Mouse (Mus musculus) heart, embryonic 11.5 days (tissue): ENCODE measurements around the gene Mta2. TPM values are rescaled to one million over a fixed set of nuclear protein-coding genes. Genes with fewer than 3 reads are reported as not detected.
A peak's percentile ranks its signal among the peaks of the same experiment; 100 is the strongest.
"Not testable (repeated sequence)": the region's sequence is repeated elsewhere in the genome, so short reads cannot be mapped to it uniquely, and the experiment has no call there.

Experiments used
- ATAC-seq: fragments of 200-750 bp; cut with Nextera tagmentation; replicated peaks from 2 replicates; pipeline ENCODE4 v1.8.0; 2017; ENCODE audit warnings: moderate library complexity; ENCODE audit not compliant: insufficient number of reproducible peaks, low FRiP score, low TSS enrichment
- H3K27ac ChIP-seq: fragments of 300-500 bp; sonication (generic); 2 replicates; pipeline ENCODE4 v1.5.1; 2014; ENCODE audit warnings: mild to moderate bottlenecking, low read depth, low read length
- H3K27me3 ChIP-seq: fragments of 300-500 bp; sonication (generic); 2 replicates; pipeline ENCODE4 v1.6.1; 2014; ENCODE audit warnings: mild to moderate bottlenecking, low read length, mixed read lengths; ENCODE audit not compliant: control insufficient read depth, insufficient read depth
- H3K36me3 ChIP-seq: fragments of 300-500 bp; sonication (generic); 2 replicates; pipeline ENCODE4 v1.6.1; 2014; ENCODE audit warnings: mild to moderate bottlenecking, low read length, moderate library complexity, mixed read lengths; ENCODE audit not compliant: control insufficient read depth, insufficient read depth
- H3K4me1 ChIP-seq: fragments of 300-500 bp; sonication (generic); 2 replicates; pipeline ENCODE4 v1.6.1; 2014; ENCODE audit warnings: low read length; ENCODE audit not compliant: control insufficient read depth, insufficient read depth
- H3K4me2 ChIP-seq: fragments of 300-500 bp; sonication (generic); 2 replicates; pipeline ENCODE4 v1.6.1; 2014; ENCODE audit warnings: mild to moderate bottlenecking, moderate library complexity
- H3K4me3 ChIP-seq: fragments of 300-500 bp; sonication (generic); 2 replicates; pipeline ENCODE4 v1.5.1; 2014; ENCODE audit warnings: low read depth, low read length
- H3K9ac ChIP-seq: fragments of 300-500 bp; sonication (generic); 2 replicates; pipeline ENCODE4 v1.6.1; 2014; ENCODE audit warnings: mild to moderate bottlenecking, low read depth, low read length, moderate library complexity
- H3K9me3 ChIP-seq: fragments of 300-500 bp; sonication (generic); replicated peaks from 2 replicates; pipeline ENCODE4 v1.6.1; 2016; ENCODE audit warnings: low read length; ENCODE audit not compliant: control insufficient read depth
- WGBS: fragments of 180-500 bp; shearing (Covaris S2); extraction: QIAGEN DNeasy Blood & Tissue Kit; methylation state at CpG from one replicate; pipeline ENCODE4 v1.1.7; 2014; ENCODE audit not compliant: insufficient replicate concordance; 5-methylcytosine and 5-hydroxymethylcytosine counted together
- polyA plus RNA-seq: library from polyadenylated mRNA; unstranded; fragments of >200 nt; fragmentation: Nextera tagmentation; extraction: Ambion mirVana; gene quantifications from 2 replicates; pipeline ENCODE4 v1.2.1, GENCODE M21; 2014

The Mta2 gene
- polyA plus RNA-seq, 1 experiment from 2014 or later = 30.0 TPM

DNA sequence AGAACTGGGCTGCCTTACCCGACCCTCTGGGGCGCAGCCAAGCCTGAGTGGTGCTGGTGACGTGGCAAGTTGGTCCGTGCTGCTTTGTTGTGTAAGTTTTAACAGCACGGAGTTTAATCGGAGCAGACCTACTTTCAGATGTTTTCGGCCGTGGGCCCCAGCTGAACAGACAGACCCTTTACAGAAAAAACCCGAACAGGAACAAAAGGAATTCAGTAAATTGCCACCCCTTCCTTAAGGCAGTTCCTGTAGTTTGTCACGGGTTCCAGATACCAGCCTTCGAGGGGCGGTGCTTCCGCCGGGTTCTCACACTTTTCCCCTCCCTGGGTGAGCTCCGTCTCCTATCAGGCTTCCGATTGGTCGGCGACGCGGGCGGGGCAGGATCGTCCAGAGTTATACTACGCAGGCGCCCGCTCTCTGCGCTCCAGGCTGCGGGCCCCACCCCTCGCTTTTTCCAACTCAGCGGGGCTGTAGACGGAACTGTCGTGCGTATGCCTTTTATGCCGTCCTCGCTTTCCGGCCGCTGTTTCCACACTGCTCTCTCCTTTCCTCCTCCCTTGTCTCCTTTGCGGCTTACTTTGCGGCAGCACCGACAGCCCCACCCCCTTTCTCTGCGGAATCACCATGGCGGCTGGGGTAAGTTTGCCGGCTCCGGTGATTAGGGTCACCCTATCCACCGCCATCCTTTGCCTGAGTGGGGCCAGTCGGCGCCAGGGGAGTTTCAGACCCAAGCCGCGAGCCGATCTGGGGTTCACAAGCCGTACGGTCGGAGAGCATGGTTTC, 25.1 kb downstream of the Mta2 start, which contains the start of gene Eef1g:
Eef1g (plus strand) TSS at position 452 of the 783 bp plus-strand sequence.
- ATAC-seq = peak; percentile 98
- Histone ChIP-seq H3K27me3 (no peaks in the 10 kb centered on the region), H3K9me3 (no peaks in the 10 kb centered on the region), H3K4me3 (peak within 1 kb of the TSS; percentile 70), H3K36me3 (peaks cover 50% of the 10 kb centered on the region), H3K4me2 (peak within 1 kb of the TSS; percentile 80), H3K27ac (peak within 1 kb of the TSS; percentile 90), H3K4me1 (peaks cover 9% of the 10 kb centered on the region), H3K9ac (peak within 1 kb of the TSS; percentile 89)
- WGBS = under 1% methylated on average over 52 of the region's 52 CpGs

GRCm38 (mm10) chr19:8967373-8967743, 25.7 kb downstream of the Mta2 start:
- Histone ChIP-seq H3K27me3 (no peaks in the 10 kb centered on the region), H3K36me3 (peaks cover 51% of the 10 kb centered on the region), H3K4me3 (peak overlapping the region; percentile 70), H3K9ac (peak overlapping the region; percentile 89), H3K9me3 (no peaks in the 10 kb centered on the region), H3K4me1 (peaks cover 9% of the 10 kb centered on the region), H3K4me2 (peak overlapping the region; percentile 80), H3K27ac (peak overlapping the region; percentile 81)
- 0% methylated on average over 8 of the region's 8 CpGs for WGBS
- no peak for ATAC-seq

DNA sequence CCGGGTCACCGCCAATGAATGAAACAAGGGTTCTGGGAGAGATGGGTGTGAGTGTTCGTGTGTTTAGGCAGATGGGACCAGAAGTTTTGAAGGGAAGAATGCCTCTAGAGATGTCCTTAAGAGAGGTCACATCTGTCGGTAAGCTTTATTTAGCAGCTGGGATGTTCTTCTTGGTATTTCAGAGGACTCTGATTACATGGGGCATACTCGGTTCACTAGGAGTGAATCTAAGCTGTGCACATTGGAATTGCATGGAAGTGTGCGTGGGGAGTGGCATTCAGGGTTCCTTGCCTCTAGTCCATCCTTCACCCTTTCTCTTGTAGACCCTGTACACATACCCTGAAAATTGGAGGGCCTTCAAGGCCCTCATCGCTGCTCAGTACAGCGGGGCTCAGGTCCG, 26.2 kb downstream of the Mta2 start:
- ATAC-seq = no peak
- H3K4me3 ChIP-seq = peak overlapping the region; percentile 70
- H3K36me3 ChIP-seq = peaks cover 52% of the 10 kb centered on the region
- H3K9ac ChIP-seq = peak overlapping the region; percentile 89
- peak overlapping the region; percentile 80 for H3K4me2 ChIP-seq
- no peaks in the 10 kb centered on the region for H3K9me3 ChIP-seq
- WGBS = 5% methylated on average over 9 of the region's 9 CpGs
- peak overlapping the region; percentile 81 for H3K27ac ChIP-seq
- H3K4me1 ChIP-seq = peaks cover 9% of the 10 kb centered on the region
- H3K27me3 ChIP-seq = no peaks in the 10 kb centered on the region

GRCm38 (mm10) chr19:8972491-8972890, 30.8 kb downstream of the Mta2 start:
- H3K9me3 ChIP-seq, ATAC-seq, H3K4me3 ChIP-seq, H3K27ac ChIP-seq, H3K9ac ChIP-seq, H3K27me3 ChIP-seq, H3K4me2 ChIP-seq, H3K4me1 ChIP-seq: not testable (repeated sequence)
- peaks cover 71% of the 10 kb centered on the region for H3K36me3 ChIP-seq
- 85% methylated on average over 8 of the region's 8 CpGs for WGBS

DNA sequence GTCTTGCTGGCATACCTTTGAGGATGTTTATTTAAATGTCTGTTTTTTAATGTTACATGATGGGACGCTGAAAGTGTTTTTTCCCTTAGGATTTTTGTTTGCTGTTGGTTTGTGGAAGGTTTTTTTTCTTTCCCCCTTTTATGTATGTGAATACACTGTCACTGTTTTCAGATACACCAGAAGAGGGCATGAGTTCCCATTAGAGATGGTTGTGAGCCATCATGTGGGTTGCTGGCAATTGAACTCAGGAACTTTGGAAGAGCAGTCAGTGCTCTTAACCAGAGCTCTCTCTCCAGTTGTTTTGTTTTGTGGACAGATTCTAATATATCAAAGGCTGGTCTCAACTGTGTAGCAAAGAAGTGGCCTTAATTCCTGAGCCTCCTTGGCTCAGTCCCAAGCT, 33.0 kb downstream of the Mta2 start:
- WGBS = 87% methylated on average over 1 of the region's 1 CpGs
- H3K36me3 ChIP-seq = peaks cover 82% of the 10 kb centered on the region
- H3K27ac ChIP-seq = no peak overlapping the region
- ATAC-seq = no peak
- H3K9me3 ChIP-seq = no peaks in the 10 kb centered on the region
- no peak overlapping the region for H3K4me3 ChIP-seq
- no peaks in the 10 kb centered on the region for H3K27me3 ChIP-seq
- H3K4me2 ChIP-seq = no peak overlapping the region
- no peak overlapping the region for H3K9ac ChIP-seq
- H3K4me1 ChIP-seq = no peaks in the 10 kb centered on the region

GRCm38 (mm10) chr19:8975491-8975890, 33.8 kb downstream of the Mta2 start:
- WGBS = 82% methylated on average over 2 of the region's 2 CpGs
- Histone ChIP-seq H3K4me3 (no peak overlapping the region), H3K9ac (0 out of 2 replicates have a peak overlapping the region, but pooled peaks have one; percentile 34), H3K27me3 (no peaks in the 10 kb centered on the region), H3K27ac (no peak overlapping the region), H3K4me1 (no peaks in the 10 kb centered on the region), H3K36me3 (peaks cover 81% of the 10 kb centered on the region), H3K4me2 (no peak overlapping the region), H3K9me3 (no peaks in the 10 kb centered on the region)
- no peak for ATAC-seq

DNA sequence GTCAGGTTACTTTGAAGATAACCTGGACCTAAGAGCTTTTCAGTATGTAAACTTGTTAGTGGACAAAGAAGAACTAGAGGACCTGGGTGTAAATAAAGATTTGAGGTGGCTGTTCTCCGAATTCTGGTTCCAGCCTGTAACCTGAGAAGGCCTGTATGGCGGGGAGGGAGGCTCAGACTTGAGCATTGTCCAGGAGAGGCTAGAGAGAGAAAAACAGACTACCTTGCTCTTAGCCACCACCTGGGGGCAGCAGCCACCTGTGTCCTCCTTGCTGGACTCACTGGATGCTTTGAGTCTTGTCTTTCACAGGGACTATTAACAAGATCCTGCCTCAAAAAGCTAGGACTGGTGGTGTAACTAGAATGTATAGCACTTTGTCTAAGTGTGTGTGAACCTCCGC, 34.9 kb downstream of the Mta2 start:
- 42% methylated on average over 3 of the region's 3 CpGs for WGBS
- H3K9me3 ChIP-seq = no peaks in the 10 kb centered on the region
- H3K4me1 ChIP-seq = peaks cover 6% of the 10 kb centered on the region
- no peak overlapping the region for H3K4me2 ChIP-seq
- no peaks in the 10 kb centered on the region for H3K27me3 ChIP-seq
- no peak overlapping the region for H3K4me3 ChIP-seq
- ATAC-seq = 0 out of 2 replicates have a peak, but pooled peaks have one; percentile 23
- no peak overlapping the region for H3K9ac ChIP-seq
- no peak overlapping the region for H3K27ac ChIP-seq
- H3K36me3 ChIP-seq = peaks cover 72% of the 10 kb centered on the region

GRCm38 (mm10) chr19:8980771-8981170, 39.1 kb downstream of the Mta2 start:
- Histone ChIP-seq H3K27ac (0 out of 2 replicates have a peak overlapping the region, but pooled peaks have one; percentile 3), H3K9ac (no peak overlapping the region), H3K27me3 (no peaks in the 10 kb centered on the region), H3K4me2 (no peak overlapping the region), H3K9me3 (no peaks in the 10 kb centered on the region), H3K36me3 (peaks cover 34% of the 10 kb centered on the region), H3K4me1 (peaks cover 43% of the 10 kb centered on the region), H3K4me3 (no peak overlapping the region)
- ATAC-seq = no peak
- 46% methylated on average over 5 of the region's 5 CpGs for WGBS
